ENCODE assay signal across 12 mouse cellular contexts in genomic region chr4:150823614-150824480, GRCm38 (mm10). TPM values are rescaled to one million over a fixed set of nuclear protein-coding genes. Genes with fewer than 3 reads are reported as not detected.
DNase-seq lines count a peak whose midpoint lies in the region; ATAC-seq lines count a peak whose summit lies in the region.
"Had no signal": no experiment of that assay in that cellular context is flagged by ENCODE, and none has a peak within 500 bp of the region (broad histone marks: within the 10 kb centered on the region; RNA-seq: fewer than 3 reads in every experiment).

No protein-coding gene starts in this region.

- no peak overlapping the region for H3K9ac ChIP-seq in midbrain, embryonic 15.5 days
- no peak overlapping the region for H3K9ac ChIP-seq in embryonic facial prominence, embryonic 13.5 days
- no peak overlapping the region for H3K9ac ChIP-seq in stomach, embryonic 15.5 days
- H3K9ac ChIP-seq: hindbrain, embryonic 14.5 days had no signal

- no peaks in the 10 kb centered on the region for H3K36me3 ChIP-seq in heart, embryonic 10.5 days
- H3K36me3 ChIP-seq in midbrain, embryonic 10.5 days = no peaks in the 10 kb centered on the region
- no peaks in the 10 kb centered on the region for H3K36me3 ChIP-seq in midbrain, embryonic 15.5 days (replicated peaks)
- no peaks in the 10 kb centered on the region for H3K36me3 ChIP-seq in embryonic facial prominence, embryonic 13.5 days
- H3K36me3 ChIP-seq in stomach, embryonic 15.5 days = no peaks in the 10 kb centered on the region

- no peaks in the 10 kb centered on the region for H3K27me3 ChIP-seq in heart, embryonic 10.5 days (ENCODE audit: insufficient read depth, poor library complexity, severe bottlenecking)
- H3K27me3 ChIP-seq in midbrain, embryonic 10.5 days (ENCODE audit: low read depth, poor library complexity, severe bottlenecking) = peaks cover 44% of the 10 kb centered on the region
- no peaks in the 10 kb centered on the region for H3K27me3 ChIP-seq in midbrain, embryonic 15.5 days (replicated peaks)
- H3K27me3 ChIP-seq in embryonic facial prominence, embryonic 13.5 days = no peaks in the 10 kb centered on the region
- no peaks in the 10 kb centered on the region for H3K27me3 ChIP-seq in stomach, embryonic 15.5 days (replicated peaks)

- H3K4me2 ChIP-seq in midbrain, embryonic 15.5 days = no peak overlapping the region
- H3K4me2 ChIP-seq in embryonic facial prominence, embryonic 13.5 days = no peak overlapping the region
- H3K4me2 ChIP-seq in stomach, embryonic 15.5 days = no peak overlapping the region
- H3K4me2 ChIP-seq: hindbrain, embryonic 14.5 days had no signal

- H3K27ac ChIP-seq in heart, embryonic 10.5 days = peak overlapping the region; percentile 74
- H3K27ac ChIP-seq in midbrain, embryonic 10.5 days (replicated peaks) = peak overlapping the region; percentile 52
- no peak overlapping the region for H3K27ac ChIP-seq in midbrain, embryonic 15.5 days
- peak overlapping the region; percentile 45; the same call in 1 of the 2 replicates for H3K27ac ChIP-seq in embryonic facial prominence, embryonic 13.5 days
- peak overlapping the region; percentile 95 for H3K27ac ChIP-seq in stomach, embryonic 15.5 days
- H3K27ac ChIP-seq: hindbrain, embryonic 14.5 days had no signal

- H3K4me1 ChIP-seq in heart, embryonic 10.5 days = peaks cover 71% of the 10 kb centered on the region
- peaks cover 76% of the 10 kb centered on the region for H3K4me1 ChIP-seq in midbrain, embryonic 10.5 days
- H3K4me1 ChIP-seq in midbrain, embryonic 15.5 days = peaks cover 19% of the 10 kb centered on the region
- H3K4me1 ChIP-seq in embryonic facial prominence, embryonic 13.5 days = peaks cover 55% of the 10 kb centered on the region
- peaks cover 36% of the 10 kb centered on the region for H3K4me1 ChIP-seq in stomach, embryonic 15.5 days

- no peaks in the 10 kb centered on the region for H3K9me3 ChIP-seq in heart, embryonic 10.5 days
- no peaks in the 10 kb centered on the region for H3K9me3 ChIP-seq in midbrain, embryonic 10.5 days (replicated peaks)
- H3K9me3 ChIP-seq in midbrain, embryonic 15.5 days = no peaks in the 10 kb centered on the region
- no peaks in the 10 kb centered on the region for H3K9me3 ChIP-seq in embryonic facial prominence, embryonic 13.5 days
- H3K9me3 ChIP-seq in stomach, embryonic 15.5 days = no peaks in the 10 kb centered on the region

- H3K4me3 ChIP-seq in heart, embryonic 10.5 days = no peak overlapping the region
- H3K4me3 ChIP-seq in midbrain, embryonic 10.5 days = no peak overlapping the region
- H3K4me3 ChIP-seq in midbrain, embryonic 15.5 days = no peak overlapping the region
- H3K4me3 ChIP-seq in embryonic facial prominence, embryonic 13.5 days = no peak overlapping the region
- no peak overlapping the region for H3K4me3 ChIP-seq in stomach, embryonic 15.5 days (replicated peaks)

- no peak for DNase-seq in heart, embryonic 10.5 days (ENCODE audit: low spot score)
- DNase-seq in heart, adult 8-10 months (ENCODE audit: low spot score) = no peak
- peak; percentile 44 for DNase-seq in midbrain, embryonic 10.5 days (ENCODE audit: low spot score)
- DNase-seq in layer of hippocampus, adult 11-12 months (ENCODE audit: low spot score) = no peak
- DNase-seq in spleen, postnatal 36 days (ENCODE audit: low spot score in 2 of 2) = no peak
- DNase-seq: cerebellum, postnatal 25 days; gastrocnemius, postnatal 25 days; thymus, postnatal 4 days had no signal

- ATAC-seq in midbrain, embryonic 15.5 days (replicated peaks) = no peak
- no peak for ATAC-seq in embryonic facial prominence, embryonic 13.5 days (ENCODE audit: insufficient number of reproducible peaks, insufficient read depth, low FRiP score, low TSS enrichment, low read depth)
- ATAC-seq in stomach, embryonic 15.5 days (ENCODE audit: insufficient read depth, low FRiP score, low read depth) = no peak

- 62% methylated on average over 24 of the region's 24 CpGs for WGBS in heart, embryonic 10.5 days
- WGBS in midbrain, embryonic 10.5 days = 42% methylated on average over 24 of the region's 24 CpGs
- 35% methylated on average over 24 of the region's 24 CpGs for WGBS in midbrain, embryonic 15.5 days
- WGBS in embryonic facial prominence, embryonic 13.5 days = 53% methylated on average over 24 of the region's 24 CpGs
- 51% methylated on average over 24 of the region's 24 CpGs for WGBS in stomach, embryonic 15.5 days

RNA-seq across cellular contexts. Expression of gene Errfi1, which starts 29.9 kb away (rescaled TPM):
- 15.3 and 25.7 TPM in 2 replicates for polyA plus RNA-seq in heart, embryonic 10.5 days (2016; fragmentation: Nextera tagmentation; extraction: Ambion mirVana)
- total RNA-seq in heart, adult 8-10 months (2022) = 10 to 100 TPM in 2 of 4 experiments, 1 to 10 TPM in 2; 8.5 to 23.4 (median 11.4) TPM
- 23.4 and 25.2 TPM in 2 replicates for polyA plus RNA-seq in midbrain, embryonic 10.5 days (2016; fragmentation: Nextera tagmentation; extraction: Ambion mirVana)
- polyA plus RNA-seq in midbrain, embryonic 15.5 days (2015; fragmentation: Nextera tagmentation; extraction: Ambion mirVana) = 25.6 and 26.4 TPM in 2 replicates
- 23.1 and 25.8 TPM in 2 replicates for polyA plus RNA-seq in embryonic facial prominence, embryonic 13.5 days (2015; fragmentation: Nextera tagmentation; extraction: Ambion mirVana)
- polyA plus RNA-seq in stomach, embryonic 15.5 days (2015; fragmentation: Nextera tagmentation; extraction: Ambion mirVana) = 32.3 and 33.4 TPM in 2 replicates
